Mouse (Mus musculus): Measurements from ENCODE around the gene Loxl4. TPM values are rescaled to one million over a fixed set of nuclear protein-coding genes. Genes with fewer than 3 reads are reported as not detected.

The Loxl4 gene
- total RNA-seq (2023), result not detected

GRCm38 (mm10) chr19:42612654-42613053 is at the start of gene Loxl4:
Gene Loxl4, minus strand, starts transcription at chr19:42612813.

Other genes starting within 250 kb of the Loxl4 start
- gene Crtac1, start 181.0 kb downstream of the Loxl4 start, total RNA-seq (2023), result not detected
- gene R3hcc1l, start 94.1 kb downstream of the Loxl4 start, total RNA-seq (2023), result 43.0 TPM
- gene Pyroxd2, start 140.0 kb upstream of the Loxl4 start, total RNA-seq (2023), result 4.2 TPM
- 35.8 TPM for gene Hps1, start 167.2 kb upstream of the Loxl4 start, total RNA-seq (2023)